Mouse (Mus musculus) testis, adult 2 months (tissue): Measurements from ENCODE around the gene Dpy19l3.

Source experiments
- CTCF ChIP-seq: fragments of 200-500 bp; IDR thresholded peaks from 2 replicates; pipeline ENCODE4 v1.5.1; 2012; ENCODE audit warnings: low read depth, mild to moderate bottlenecking, inconsistent platforms, low read length, moderate library complexity; ENCODE audit not compliant: control insufficient read depth, insufficient read depth, insufficient replicate concordance
- POLR2A ChIP-seq: fragments of 200-500 bp; IDR thresholded peaks from 2 replicates; pipeline ENCODE4 v1.6.1; 2012; ENCODE audit warnings: low read depth, mild to moderate bottlenecking, inconsistent platforms, low read length, moderate library complexity; ENCODE audit not compliant: control insufficient read depth

- TF ChIP-seq CTCF (peak; percentile 15; the same call in 1 of the 2 replicates), POLR2A (no peak)
These were observed 10.2 kb upstream of the Dpy19l3 start for GRCm38 (mm10) chr7:35764461-35764860.
